Mouse (Mus musculus) heart, adult 11 months (tissue): ENCODE measurements around the gene Prr15.
A peak's percentile ranks its signal among the peaks of the same experiment; 100 is the strongest.

Experiments used
- DNase-seq: peaks from one replicate; pipeline ENCODE4 v3.0.0; 2022

Prr15 gene

GRCm38 (mm10) chr6:54325246-54325885 lies at the start of gene Prr15:
Gene Prr15, plus strand, starts transcription at chr6:54325835.
- DNase-seq: peak; percentile 53

DNA sequence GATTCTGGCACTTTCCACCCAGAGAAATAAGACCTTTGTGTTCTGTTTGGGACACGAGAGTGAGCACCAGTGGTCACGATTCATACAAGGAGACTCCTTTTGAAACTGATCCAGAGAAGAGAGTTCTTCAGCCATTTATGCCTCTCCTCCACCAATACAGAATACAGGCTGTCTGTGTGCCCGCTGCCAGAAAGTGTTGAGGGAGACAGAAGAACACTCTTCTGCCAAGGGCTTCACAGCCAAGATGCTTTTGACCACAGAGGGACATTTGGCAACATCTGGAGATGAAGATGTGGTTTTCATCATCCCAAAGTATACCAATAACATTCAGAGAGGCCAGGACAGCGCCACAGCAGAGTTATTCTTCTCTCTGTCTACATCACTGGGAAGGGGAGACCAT lies 48.4 kb upstream of the Prr15 start:
- peak; percentile 93 for DNase-seq

- peak; percentile 94 for DNase-seq
Measured at GRCm38 (mm10) chr6:54277828-54278227, 47.8 kb upstream of the Prr15 start.

- DNase-seq: peak; percentile 96
Measured at GRCm38 (mm10) chr6:54278613-54279012, 47.0 kb upstream of the Prr15 start.

- peak; percentile 95 for DNase-seq
Measured at GRCm38 (mm10) chr6:54279391-54279790, 46.2 kb upstream of the Prr15 start.

- peak; percentile 82 for DNase-seq
Measured at GRCm38 (mm10) chr6:54280248-54280647, 45.4 kb upstream of the Prr15 start.

DNA sequence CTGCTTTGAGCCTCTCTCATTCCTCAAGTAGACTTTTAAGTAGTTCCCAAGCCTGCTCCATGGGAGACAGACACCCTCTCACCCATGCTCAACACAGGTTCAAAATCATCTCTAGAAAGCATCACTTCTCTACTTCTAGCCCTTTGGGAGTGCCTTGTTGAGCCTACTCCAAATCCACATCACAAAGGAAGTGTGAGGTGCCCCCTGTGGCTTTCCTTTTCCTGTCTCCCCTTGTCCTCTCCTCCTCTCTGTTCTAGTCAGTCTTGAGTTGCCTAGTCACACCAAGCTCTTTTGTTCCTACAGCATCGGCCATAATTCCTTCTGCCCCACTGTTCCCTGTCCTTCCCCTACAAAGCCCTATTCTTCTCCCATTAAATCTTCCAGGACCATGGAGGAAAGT lies 42.3 kb upstream of the Prr15 start:
- no peak for DNase-seq

GRCm38 (mm10) chr6:54284167-54284711 lies 41.4 kb upstream of the Prr15 start:
- peak; percentile 57 for DNase-seq

DNA sequence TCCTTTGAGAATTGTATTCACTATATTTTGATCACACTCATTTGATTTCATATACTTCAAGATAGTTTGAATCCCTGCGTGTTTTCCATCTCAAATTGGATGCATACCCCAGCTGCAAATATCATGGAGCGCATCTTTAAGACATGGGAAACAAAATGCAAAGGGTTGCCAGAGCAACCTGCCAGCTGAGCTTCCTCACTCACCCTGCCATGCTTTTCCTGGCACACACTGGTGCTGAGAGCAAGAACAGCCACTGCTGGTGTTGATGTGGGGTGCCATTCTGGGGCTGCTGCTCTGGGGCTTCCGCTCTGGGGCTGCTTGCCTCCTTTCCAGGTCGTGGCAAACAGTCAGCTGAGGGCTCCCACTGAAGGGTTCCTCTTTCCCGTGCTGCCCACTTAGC lies 38.8 kb upstream of the Prr15 start:
- DNase-seq: peak; percentile 89

DNA sequence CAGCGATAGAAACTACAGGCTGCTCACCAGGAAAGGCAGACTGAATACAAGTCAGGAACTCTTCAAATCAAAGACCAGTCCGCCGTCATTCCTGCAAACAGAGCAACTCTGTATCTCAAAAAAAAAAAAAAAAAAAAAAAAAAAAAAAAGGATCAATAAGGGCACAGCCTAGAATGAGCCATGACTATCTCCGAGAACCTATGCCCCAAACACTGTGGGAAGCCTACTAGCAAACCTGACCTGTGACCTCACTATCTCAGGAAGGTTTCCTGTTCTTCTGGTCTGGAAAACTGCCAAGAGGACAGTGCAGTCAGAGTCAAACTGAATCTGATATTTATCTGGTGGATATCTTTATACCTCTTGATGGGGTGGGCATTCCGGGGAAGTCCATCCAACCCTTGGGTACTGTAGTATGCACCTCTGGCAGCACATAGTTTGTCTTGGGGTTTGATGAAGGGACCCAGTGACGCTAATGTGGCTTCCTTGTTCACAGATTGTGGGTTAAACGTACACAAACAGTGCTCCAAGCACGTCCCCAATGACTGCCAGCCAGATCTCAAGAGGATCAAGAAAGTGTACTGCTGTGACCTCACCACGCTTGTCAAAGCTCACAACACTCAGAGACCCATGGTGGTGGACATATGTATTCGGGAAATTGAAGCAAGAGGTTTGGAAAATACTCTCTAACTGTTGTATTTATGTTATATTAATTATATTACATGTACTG lies 35.7 kb upstream of the Prr15 start:
- peak; percentile 87 for DNase-seq

GRCm38 (mm10) chr6:54297231-54297630 lies 28.4 kb upstream of the Prr15 start:
- DNase-seq: peak; percentile 96

GRCm38 (mm10) chr6:54299417-54299816 lies 26.2 kb upstream of the Prr15 start:
- peak; percentile 96 for DNase-seq

- DNase-seq: no peak
Measured at GRCm38 (mm10) chr6:54305777-54306176, 19.9 kb upstream of the Prr15 start.

DNA sequence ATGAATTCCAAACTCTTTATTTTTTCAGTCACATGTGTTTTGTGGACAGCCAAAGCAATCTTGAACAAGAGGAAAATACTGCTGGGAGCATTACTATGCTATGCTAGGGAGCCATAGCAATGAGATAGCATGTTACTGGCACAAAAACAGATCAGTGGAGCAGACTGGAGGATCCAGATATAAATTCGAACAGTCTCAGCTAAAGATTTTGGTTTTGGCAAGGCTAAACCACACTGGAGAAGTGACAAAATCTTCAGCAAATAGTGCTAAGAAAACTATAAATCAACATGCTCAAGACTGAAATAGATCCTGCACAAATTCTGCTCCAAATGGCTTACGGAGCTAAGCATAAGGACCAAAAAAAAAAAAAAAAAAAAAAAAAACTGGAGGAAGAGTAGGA lies 12.6 kb upstream of the Prr15 start:
- DNase-seq: no peak

DNA sequence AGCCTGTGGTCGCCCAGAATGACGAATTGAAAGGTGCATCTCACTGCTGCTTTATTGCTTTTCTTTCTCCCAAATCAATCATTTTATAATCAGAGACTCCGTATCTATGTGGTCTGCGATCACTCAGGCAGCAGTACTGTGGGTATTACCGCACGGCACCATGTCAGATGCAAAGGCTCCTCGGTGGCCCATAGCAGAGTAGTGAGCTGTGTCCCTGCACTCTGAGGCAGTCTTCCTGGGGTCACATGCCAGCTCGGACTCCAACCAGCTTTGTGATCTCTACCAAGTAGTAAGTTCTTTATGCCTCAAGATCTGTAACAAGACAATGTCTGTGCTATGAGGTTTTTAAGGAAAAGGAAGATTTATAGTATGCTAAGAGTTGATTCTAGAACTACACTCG lies 7.0 kb upstream of the Prr15 start:
- DNase-seq: no peak

GRCm38 (mm10) chr6:54319198-54319597 lies 6.4 kb upstream of the Prr15 start:
- DNase-seq: no peak

GRCm38 (mm10) chr6:54320236-54320635 lies 5.4 kb upstream of the Prr15 start:
- DNase-seq: no peak

- peak; percentile 98 for DNase-seq
Measured at GRCm38 (mm10) chr6:54326671-54327625, 1.3 kb downstream of the Prr15 start.

- DNase-seq: peak; percentile 97
Measured at GRCm38 (mm10) chr6:54327626-54328003, 2.0 kb downstream of the Prr15 start.

DNA sequence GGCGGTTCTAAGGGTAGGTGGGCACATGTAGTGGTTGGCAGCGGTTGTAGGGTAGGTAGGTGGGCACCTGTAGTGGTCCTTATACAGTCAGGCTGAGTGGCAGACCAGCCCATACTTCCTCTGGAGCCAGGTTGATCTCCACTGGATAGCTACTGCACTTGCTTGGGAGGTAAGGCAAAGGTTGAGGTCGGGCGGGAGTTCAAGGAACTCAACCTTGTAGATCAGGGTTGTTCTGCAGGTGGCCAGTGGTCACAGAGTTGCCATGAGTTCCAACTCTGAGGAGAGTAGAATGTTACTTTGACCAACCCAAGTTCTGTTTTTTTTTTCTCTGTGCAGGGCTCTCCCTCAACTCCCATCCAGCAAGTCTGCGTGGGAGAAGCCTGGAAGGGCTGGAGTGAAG lies 3.1 kb downstream of the Prr15 start:
- DNase-seq: peak; percentile 89

GRCm38 (mm10) chr6:54329598-54329997 lies 4.0 kb downstream of the Prr15 start:
- DNase-seq: peak; percentile 10

GRCm38 (mm10) chr6:54330166-54330565 lies 4.5 kb downstream of the Prr15 start:
- DNase-seq: peak; percentile 36

DNA sequence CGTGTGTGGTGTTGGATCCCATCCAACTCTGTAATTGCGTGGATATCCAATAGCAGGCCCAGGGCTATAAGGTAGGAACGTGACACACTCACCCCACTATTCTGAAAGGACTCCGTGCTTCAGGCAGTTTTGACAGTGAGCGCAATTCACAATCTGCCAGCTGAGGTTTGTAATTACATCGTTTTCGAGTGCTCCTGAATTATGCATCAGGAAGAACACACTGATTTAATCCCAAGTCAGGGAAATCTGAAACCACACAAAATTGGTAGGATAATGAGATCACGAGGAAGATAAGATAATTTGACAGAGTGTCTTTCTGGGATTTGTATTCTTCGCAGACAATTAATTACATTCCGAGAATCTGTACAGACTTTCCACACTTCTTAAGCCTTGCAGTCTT lies 6.1 kb downstream of the Prr15 start:
- no peak for DNase-seq
